Mouse (Mus musculus): ENCODE results near the gene Clasp1.

- TF ChIP-seq HCFC1 (IDR thresholded peaks at IDR 0.05; ENCODE audit: low read depth, low read length): no peak
- TF ChIP-seq MYB (IDR thresholded peaks at IDR 0.05; ENCODE audit: low read depth, low read length): no peak
- TF ChIP-seq MAX (IDR thresholded peaks at IDR 0.05; ENCODE audit: low read length): no peak
- no peak for TF ChIP-seq CTCF (IDR thresholded peaks at IDR 0.05 in 2 of 3, conservative IDR thresholded peaks at IDR 0.05 in 1 of 3; ENCODE audit: control insufficient read depth in 1 of 3, insufficient read depth in 1 of 3, low read depth in 2 of 3, low read length in 3 of 3, poor library complexity in 1 of 3, severe bottlenecking in 1 of 3)
- no peak for TF ChIP-seq NELFE (IDR thresholded peaks at IDR 0.05; ENCODE audit: low read depth, low read length)
- no peak for TF ChIP-seq CHD1 (IDR thresholded peaks at IDR 0.05; ENCODE audit: low read depth, low read length)
- no peak for TF ChIP-seq POLR2A (IDR thresholded peaks at IDR 0.05; ENCODE audit: control insufficient read depth in 1 of 2, insufficient read depth in 1 of 2, low read depth in 1 of 2, low read length in 2 of 2, poor library complexity in 1 of 2)
- no peak for TF ChIP-seq E2F4 (IDR thresholded peaks at IDR 0.05; ENCODE audit: borderline replicate concordance, low read depth, low read length)
- no peak for TF ChIP-seq MAFK (IDR thresholded peaks at IDR 0.05; ENCODE audit: borderline replicate concordance, low read depth, low read length)
- no peak for TF ChIP-seq JUND (IDR thresholded peaks at IDR 0.05; ENCODE audit: low read depth, low read length)
Measured at GRCm38 (mm10) chr1:118643138-118643979, 254.5 kb downstream of the Clasp1 start.

Data from MEL (cell line).